Mouse (Mus musculus) Patski (cell line): ENCODE data around the gene Zfp459. TPM values are rescaled to one million over a fixed set of nuclear protein-coding genes. Genes with fewer than 3 reads are reported as not detected.
A peak's percentile ranks its signal among the peaks of the same experiment; 100 is the strongest.
"Not testable (repeated sequence)": the region's sequence is repeated elsewhere in the genome, so short reads cannot be mapped to it uniquely, and the experiment has no call there.

Experiments
- ATAC-seq: fragments of 100-300 bp; one replicate; pipeline ENCODE4 v1.8.0; 2021
- CTCF ChIA-PET: fragments of 350-600 bp; sonication (Branson Sonifier 250); formaldehyde crosslinking; loops from one replicate; lab custom pipeline; 2022; ENCODE audit warnings: inconsistent platforms; lab: Charles Lee
- POLR2A ChIA-PET: fragments of 350-600 bp; sonication (Branson Sonifier 250); formaldehyde crosslinking; loops from one replicate; lab custom pipeline; 2022; ENCODE audit warnings: antibody characterized with exemption, inconsistent platforms; lab: Charles Lee
- DNase-seq: peaks from one replicate; pipeline ENCODE4 v3.0.0-alpha.2; 2011; ENCODE audit warnings: low read depth, low spot score
- H3K27me3 ChIP-seq: fragments of 371-371 bp; one replicate; pipeline ENCODE4 v1.5.1; 2021
- CTCF ChIP-seq: fragments of 100-300 bp; IDR thresholded peaks from one replicate; pipeline ENCODE4 v1.5.1; 2021
- in situ Hi-C: fragments of 300-500 bp; cut with MboI; formaldehyde crosslinking; loops from 3 replicates; pipeline ENCODE4 v1.11.1; 2018; ENCODE audit warnings: low pct_unique_long_range_greater_than_20kb, mixed read lengths
- polyA plus RNA-seq: library from polyadenylated mRNA; unstranded; gene quantifications from one replicate; pipeline ENCODE4 v1.2.3, GENCODE M21; 2021

Gene Zfp459
- polyA plus RNA-seq, 1 experiment from 2014 or later, result not detected

DNA sequence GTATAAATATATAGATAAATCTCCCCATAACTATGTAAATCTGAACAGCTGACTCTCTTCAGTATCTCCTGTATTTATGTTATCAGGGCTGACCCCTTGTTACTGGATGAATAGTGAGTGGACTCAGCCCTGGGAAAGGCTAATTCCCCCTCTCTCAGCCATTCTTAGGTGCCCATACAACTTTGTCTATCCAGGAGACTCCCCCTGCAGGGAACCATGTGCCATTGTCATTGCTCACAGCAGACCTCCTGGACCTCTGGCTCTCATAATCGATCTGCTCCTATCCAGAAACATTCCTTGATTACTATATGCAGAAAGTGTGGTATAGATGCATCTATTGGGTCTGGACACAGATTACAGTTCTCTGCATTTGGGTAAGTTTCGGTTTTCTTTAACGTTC is 4.4 kb downstream of the Zfp459 start:
- ChIA-PET POLR2A (no interaction called here), CTCF (no interaction called here)
- in situ Hi-C loops, result no loop called here

GRCm38 (mm10) chr13:67415759-67416158 is 5.5 kb downstream of the Zfp459 start:
- no peak for TF ChIP-seq CTCF
- DNase-seq, result no peak
- ChIA-PET POLR2A (no interaction called here), CTCF (no interaction called here)
- in situ Hi-C loops, result no loop called here
- no peaks in the 10 kb centered on the region for H3K27me3 ChIP-seq
- no peak for ATAC-seq

More for the DNA sequence above, 4.4 kb downstream of the Zfp459 start:
- DNase-seq (no peak), ATAC-seq (no peak)
- TF ChIP-seq CTCF, result peak; percentile 32
- peaks cover 9% of the 10 kb centered on the region for H3K27me3 ChIP-seq

- H3K27me3 ChIP-seq, POLR2A ChIA-PET, in situ Hi-C loops, DNase-seq: not testable (repeated sequence)
- ATAC-seq, result peak; percentile 82
- CTCF ChIA-PET, result interaction anchor here (0.7 kb wide), 1 partner anchor 11 kb away, joined by 3 read pairs; no protein-coding TSS in a partner anchor
Measured at GRCm38 (mm10) chr13:67413634-67414033, 7.6 kb downstream of the Zfp459 start.

DNA sequence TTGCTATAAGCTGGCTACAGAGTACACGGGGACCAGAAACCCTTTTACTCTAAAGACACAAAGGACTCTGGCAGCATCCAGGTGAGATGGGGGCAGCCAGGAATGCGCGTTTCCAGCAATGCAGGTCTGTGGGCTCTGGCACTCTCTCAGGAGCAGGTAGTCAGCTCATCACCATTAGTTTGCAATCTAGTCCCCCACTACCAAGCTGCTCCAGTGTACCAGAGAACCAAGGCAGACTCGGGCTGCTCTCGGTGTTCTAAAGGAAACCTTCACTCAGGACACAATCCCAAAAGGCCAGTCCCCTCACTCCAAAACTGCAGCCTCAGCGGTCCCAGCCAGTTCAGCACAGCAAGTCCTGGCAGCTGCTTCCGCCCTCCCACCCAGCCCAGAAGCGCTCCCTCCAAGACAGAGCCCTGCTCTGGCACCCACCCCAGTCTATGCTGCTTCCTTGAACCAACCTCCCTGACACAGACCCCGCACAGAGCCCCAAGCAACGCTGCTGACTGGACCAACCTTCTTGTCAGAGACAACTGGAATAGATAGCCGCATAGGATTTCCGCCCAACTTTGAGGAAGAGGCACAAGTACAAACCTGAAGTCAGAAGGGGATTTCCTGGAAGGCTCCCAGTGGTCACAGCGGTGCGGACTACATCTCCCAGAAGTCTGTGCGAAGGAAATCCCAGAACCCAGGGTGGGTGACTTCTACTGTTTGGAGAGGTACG is 21.9 kb downstream of the Zfp459 start, which contains the start of gene Zfp429:
Zfp429 (minus strand) TSS at position 637 of the 721 bp plus-strand sequence.
- CTCF ChIA-PET, in situ Hi-C loops, POLR2A ChIA-PET, H3K27me3 ChIP-seq: not testable (repeated sequence)
- ATAC-seq (peak; percentile 94), DNase-seq (peak; percentile 7)

GRCm38 (mm10) chr13:67376255-67376654 is 45.0 kb downstream of the Zfp459 start:
- DNase-seq, H3K27me3 ChIP-seq, CTCF ChIA-PET, POLR2A ChIA-PET, ATAC-seq: not testable (repeated sequence)
- in situ Hi-C loops, result loop anchor here (10.0 kb wide), 1 partner anchor 201 kb away; the partner anchor contains the start of gene Rsl1

- CTCF ChIA-PET, H3K27me3 ChIP-seq, POLR2A ChIA-PET, DNase-seq: not testable (repeated sequence)
- in situ Hi-C loops, result loop anchor here (10.0 kb wide), 1 partner anchor 200 kb away; the partner anchor contains the start of gene Rsl1
- peak; percentile 82 for ATAC-seq
Measured at GRCm38 (mm10) chr13:67375050-67375911, 45.9 kb downstream of the Zfp459 start, which contains the start of the genes Gm28041 and Zfp456. TSS of gene Gm28041 (minus strand) at chr13:67375733. TSS of gene Zfp456 (minus strand) at chr13:67375810.

- CTCF ChIA-PET, result interaction anchor here (1.9 kb wide), 1 partner anchor 28 kb away, joined by 3 read pairs; the partner anchor contains the start of gene Zfp595
- H3K27me3 ChIP-seq, result no peaks in the 10 kb centered on the region
- POLR2A ChIA-PET, result no interaction called here
- TF ChIP-seq CTCF, result peak; percentile 44
- peak; percentile 69 for DNase-seq
- in situ Hi-C loops, result loop anchor here (5.0 kb wide), 1 partner anchor 42 kb away; no protein-coding TSS in a partner anchor
- peak; percentile 93 for ATAC-seq
Measured at GRCm38 (mm10) chr13:67360131-67360744, 61.0 kb downstream of the Zfp459 start, which contains the start of the genes Gm28044 and Zfp953. TSS of gene Gm28044 (minus strand) at chr13:67360536. TSS of gene Zfp953 (minus strand) at chr13:67360605.

Other genes starting within 250 kb of the Zfp459 start
- 6.0 TPM for gene Rsl1, start 248.2 kb downstream of the Zfp459 start, polyA plus RNA-seq
- gene Zfp455, start 226.9 kb downstream of the Zfp459 start, polyA plus RNA-seq, result 1.6 TPM
- 4.1 TPM for gene Zfp458, start 143.0 kb downstream of the Zfp459 start, polyA plus RNA-seq
- 3.1 TPM for gene Zfp457, start 114.9 kb downstream of the Zfp459 start, polyA plus RNA-seq
- 3.2 TPM for gene Zfp595, start 88.8 kb downstream of the Zfp459 start, polyA plus RNA-seq
- gene Gm28044, start 60.9 kb downstream of the Zfp459 start, polyA plus RNA-seq, result 1.4 TPM
- 2.4 TPM for gene Zfp953, start 60.8 kb downstream of the Zfp459 start, polyA plus RNA-seq
- gene Gm28041, start 45.7 kb downstream of the Zfp459 start, polyA plus RNA-seq, result 0.90 TPM
- gene Zfp456, start 45.6 kb downstream of the Zfp459 start, polyA plus RNA-seq, result 4.8 TPM
- gene Zfp429, start 21.6 kb downstream of the Zfp459 start, polyA plus RNA-seq, result 6.5 TPM
- gene Zfp874a, start 30.2 kb upstream of the Zfp459 start, polyA plus RNA-seq, result 11.3 TPM
- gene Zfp874b, start 62.8 kb upstream of the Zfp459 start, polyA plus RNA-seq, result 11.3 TPM
- 9.2 TPM for gene Zfp58, start 79.1 kb upstream of the Zfp459 start, polyA plus RNA-seq
- not detected for gene Gm26965, start 104.7 kb upstream of the Zfp459 start, polyA plus RNA-seq
- gene Zfp87, start 104.8 kb upstream of the Zfp459 start, polyA plus RNA-seq, result 14.2 TPM
- gene Zfp748, start 132.4 kb upstream of the Zfp459 start, polyA plus RNA-seq, result 6.3 TPM
- gene Zfp729b, start 188.3 kb upstream of the Zfp459 start, polyA plus RNA-seq, result 7.5 TPM
- gene Gm49345, start 216.4 kb upstream of the Zfp459 start, polyA plus RNA-seq, result 1.2 TPM
- gene Zfp729a, start 216.4 kb upstream of the Zfp459 start, polyA plus RNA-seq, result 4.4 TPM